Mouse (Mus musculus) CH12.LX (cell line): ENCODE measurements at regions not wholly inside any gene's neighbourhood (a gene's known extent, or its start where the extent isn't known, plus 50 kb on each side); places are given as distances from the start of the nearest gene placed in this dataset.

Source experiments
- CHD2 ChIP-seq: IDR thresholded peaks from 2 replicates; pipeline ENCODE4 v1.6.1; 2011; ENCODE audit warnings: low read length, improper control_type of control experiment
- CTCF ChIP-seq, 2 experiments: IDR thresholded peaks in 1 of 2; conservative IDR thresholded peaks in 1 of 2; 2 replicates each; pipeline ENCODE4 v1.5.1; 2011 to 2012; ENCODE audit warnings: low read depth in 2 of 2, low read length in 2 of 2, improper control_type of control experiment in 1 of 2, inconsistent platforms in 1 of 2, mild to moderate bottlenecking in 1 of 2, moderate library complexity in 1 of 2
- HCFC1 ChIP-seq: IDR thresholded peaks from 2 replicates; pipeline ENCODE4 v1.6.1; 2012; ENCODE audit warnings: low read depth, mild to moderate bottlenecking, inconsistent platforms, low read length, improper control_type of control experiment
- POLR2A ChIP-seq: IDR thresholded peaks from 2 replicates; pipeline ENCODE4 v1.6.1; 2011; ENCODE audit warnings: low read depth, mild to moderate bottlenecking, improper control_type of control experiment, low read length
- USF2 ChIP-seq: conservative IDR thresholded peaks from 2 replicates; pipeline ENCODE4 v1.6.1; 2011; ENCODE audit warnings: low read depth, low read length, improper control_type of control experiment

DNA sequence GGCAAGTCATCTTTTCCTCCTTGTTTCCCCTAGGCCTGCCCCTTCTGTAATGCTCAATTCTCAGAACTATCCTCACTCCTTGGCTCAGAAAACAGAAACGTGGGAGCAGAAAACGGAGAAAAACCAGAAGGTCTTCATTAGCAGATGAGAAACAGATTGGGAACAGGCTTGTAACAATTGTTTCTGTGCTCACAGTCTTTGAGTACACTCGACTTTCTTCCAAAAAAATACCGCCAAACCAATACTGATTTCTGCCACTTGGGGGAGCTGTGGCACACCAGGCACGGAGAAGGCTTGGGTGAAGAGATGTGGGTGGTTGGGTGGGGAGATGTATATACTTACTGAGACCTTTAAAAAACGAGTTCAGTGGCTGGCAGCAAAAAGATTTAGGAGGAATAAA lies 80.8 kb upstream of the 4930583I09Rik start:
- TF ChIP-seq POLR2A (no peak), HCFC1 (no peak), CTCF (conservative IDR thresholded peaks at IDR 0.05 in 1 of 2, IDR thresholded peaks at IDR 0.05 in 1 of 2; ENCODE audit: low read depth in 2 of 2, low read length in 2 of 2) (peak; percentile 27 to 65; a peak in 3 of 4 replicates), CHD2 (no peak), USF2 (no peak)
